Mouse (Mus musculus): Measurements from ENCODE around the gene Usp9y.

The Usp9y gene

DNA sequence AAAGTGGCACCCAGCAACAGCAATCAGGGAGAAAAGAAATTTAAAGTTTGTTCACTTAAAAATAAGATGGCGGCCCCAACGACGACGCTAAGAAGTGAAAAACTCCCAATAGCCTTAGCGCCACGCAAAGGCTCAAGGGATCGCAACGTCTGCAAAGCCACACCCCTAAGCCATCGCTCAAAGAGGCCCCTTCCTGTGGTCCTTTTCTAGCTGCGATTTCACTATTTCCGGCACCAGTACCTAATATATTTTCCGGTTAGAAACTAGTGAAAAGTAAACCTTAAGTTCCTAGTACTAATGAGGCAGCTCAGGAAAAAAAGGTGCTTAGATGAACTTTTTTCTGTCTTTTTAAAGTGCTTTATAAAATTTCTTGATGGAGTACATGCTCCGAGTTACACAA, at the start of gene Usp9y:
TSS of gene Usp9y (minus strand) at position 101 of the 400 bp plus-strand sequence.
- DNase-seq: no peak

DNA sequence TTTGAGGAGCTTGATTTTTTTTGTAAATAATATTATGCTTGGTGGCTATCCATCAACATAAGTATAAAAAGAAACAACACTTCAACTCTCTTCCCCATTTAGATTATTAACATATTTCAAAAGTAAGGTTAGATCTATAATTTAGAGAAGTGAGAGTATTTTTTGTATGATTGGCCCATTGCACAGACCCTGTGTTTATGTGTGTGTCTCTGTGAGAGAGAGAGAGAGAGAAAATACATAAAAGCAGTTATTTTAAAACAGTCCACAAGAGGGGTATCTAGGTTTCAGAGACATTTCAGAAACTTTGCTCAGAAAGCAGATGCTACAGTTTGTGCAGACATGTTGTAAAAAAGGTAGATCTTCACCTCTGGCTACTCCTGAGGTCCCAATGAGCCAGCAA, 165.9 kb downstream of the Usp9y start:
- DNase-seq: no peak

DNA sequence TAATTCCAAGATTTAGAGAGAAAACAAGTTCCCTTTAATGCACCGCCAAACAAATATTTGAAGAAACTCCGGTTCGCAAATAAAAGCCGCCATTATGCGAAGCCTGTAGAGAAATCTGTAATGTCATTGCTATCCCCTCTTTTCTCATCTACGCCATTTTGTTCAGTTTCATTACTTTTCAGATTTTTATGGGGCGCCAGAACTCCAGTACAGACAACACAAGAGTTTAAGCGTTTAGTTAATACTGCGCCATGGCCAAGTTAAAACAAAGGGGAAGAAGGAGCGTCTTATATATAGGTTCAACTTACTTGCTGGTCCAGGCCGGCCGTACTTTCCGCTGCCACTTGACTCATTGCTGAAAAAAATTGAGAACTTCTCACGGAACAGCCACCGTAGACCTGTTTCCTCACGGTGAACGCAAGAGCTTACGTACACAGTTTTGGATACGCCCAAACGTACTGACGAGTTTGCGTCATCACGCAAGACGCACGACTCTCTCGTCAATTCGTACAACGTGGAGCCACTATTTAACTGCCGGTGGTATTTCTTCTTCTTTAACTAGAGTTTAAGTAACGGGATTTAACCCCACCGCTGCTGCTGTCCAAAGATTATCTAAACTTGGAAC, 173.3 kb downstream of the Usp9y start, which contains the start of gene Ddx3y:
TSS of gene Ddx3y (minus strand) at position 459 of the 625 bp plus-strand sequence.
- peak in 1 of 2 experiments; percentile 85 for DNase-seq

DNA sequence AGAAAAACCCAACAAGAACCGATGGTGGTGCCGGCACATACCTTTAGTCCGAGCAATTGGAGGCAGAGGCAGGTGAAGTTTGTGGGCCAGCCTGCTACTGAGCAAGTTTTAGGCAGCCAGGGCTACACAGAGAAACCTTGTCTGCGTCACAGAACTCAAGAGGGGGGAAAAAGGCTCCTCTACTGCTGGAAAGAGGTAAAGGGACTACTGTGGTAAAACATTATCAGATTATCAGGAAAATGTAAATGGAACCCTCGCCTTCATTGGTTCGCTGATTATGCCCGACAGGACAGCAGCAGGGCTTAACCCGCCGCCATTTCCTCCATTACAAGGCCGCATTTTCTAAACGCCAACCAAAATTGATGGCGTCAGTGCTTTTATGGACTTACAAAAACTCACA, 173.8 kb downstream of the Usp9y start:
- DNase-seq: peak in 1 of 2 experiments; percentile 48
